Mouse (Mus musculus) adrenal gland, postnatal 10 days (tissue): ENCODE results near the gene Igsf23. TPM values are rescaled to one million over a fixed set of nuclear protein-coding genes. Genes with fewer than 3 reads are reported as not detected.
"Not testable (repeated sequence)": the region's sequence is repeated elsewhere in the genome, so short reads cannot be mapped to it uniquely, and the experiment has no call there.

ENCODE experiments used
- DNase-seq: peaks from one replicate; pipeline ENCODE4 v3.0.0; 2021; ENCODE audit warnings: mixed read lengths
- total RNA-seq, 2 experiments: library from RNA; stranded (reverse); gene quantifications; 2 replicates each; pipeline ENCODE4 v1.2.3; 2021

The Igsf23 gene
- total RNA-seq, 2 experiments from 2014 or later, result 0.27 TPM

DNA sequence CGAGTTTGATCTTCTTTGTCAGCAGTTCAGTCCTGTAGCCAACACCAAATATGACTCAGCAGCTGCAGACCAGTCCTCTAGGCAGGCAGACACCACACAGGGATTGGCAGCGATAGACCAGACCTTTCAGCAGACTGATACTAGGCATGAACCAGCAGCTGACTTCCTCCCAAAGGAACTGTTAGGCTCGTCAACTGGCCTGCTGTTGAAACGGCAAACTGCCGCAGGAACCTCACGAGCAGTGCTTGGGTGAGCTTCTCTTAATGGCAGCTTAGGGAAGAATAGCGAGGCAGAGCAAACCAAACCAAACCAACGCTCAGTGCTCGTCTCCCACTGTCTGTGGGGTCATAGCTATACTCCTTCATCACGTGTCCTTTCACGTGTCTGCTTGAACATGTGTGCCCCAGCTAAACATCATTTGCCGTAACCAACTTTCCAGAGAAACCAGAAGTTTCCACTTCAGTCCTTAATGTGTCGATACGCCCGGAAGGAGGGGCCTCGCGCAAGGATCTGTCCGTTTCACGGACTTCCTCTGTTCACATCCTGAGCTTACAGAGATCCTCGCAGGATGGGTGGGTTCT, 15.3 kb downstream of the Igsf23 start:
- DNase-seq, result peak; percentile 18

DNA sequence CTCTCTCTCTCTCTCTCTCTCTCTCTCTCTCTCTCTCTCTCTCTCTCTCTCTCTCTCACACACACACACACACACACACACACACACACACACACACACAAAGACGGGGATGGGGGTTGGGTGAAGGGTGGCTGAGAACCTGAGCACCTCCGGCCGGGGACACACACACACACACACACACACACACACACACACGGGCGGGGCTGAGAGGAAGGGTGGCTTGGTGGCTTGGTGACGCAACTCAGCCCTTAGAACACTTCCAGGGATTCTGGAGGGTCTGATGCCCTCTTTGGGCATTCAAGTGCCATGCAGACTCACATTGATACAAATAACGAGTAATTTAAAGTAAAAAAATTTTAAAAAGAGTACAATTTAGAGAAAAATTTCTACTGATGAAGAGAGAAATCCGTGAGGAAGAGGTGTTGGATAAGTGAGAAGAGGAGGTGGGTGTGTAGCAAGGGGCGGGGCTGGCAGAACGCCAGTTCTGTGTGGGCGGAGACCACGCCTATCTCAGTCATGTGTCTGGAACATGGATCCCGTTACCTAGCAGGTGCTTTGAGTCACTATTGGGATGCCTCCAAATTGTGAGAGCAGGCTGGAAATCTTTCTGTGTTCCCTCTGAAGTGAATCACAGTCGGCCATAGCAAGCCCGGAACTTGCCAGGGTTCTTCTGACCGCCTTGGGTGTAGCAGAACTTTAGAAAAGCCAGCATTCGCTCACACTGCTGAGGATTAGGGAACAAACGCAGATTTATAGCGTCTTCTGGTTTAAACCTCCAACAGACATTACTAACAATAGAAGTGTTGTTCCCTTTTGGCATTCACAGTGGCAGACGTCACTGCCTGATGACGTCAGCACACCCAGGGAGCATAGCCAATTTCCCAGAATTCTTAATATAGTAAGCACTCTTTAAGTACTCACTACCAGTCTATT, 17.4 kb downstream of the Igsf23 start:
- peak; percentile 72 for DNase-seq

DNA sequence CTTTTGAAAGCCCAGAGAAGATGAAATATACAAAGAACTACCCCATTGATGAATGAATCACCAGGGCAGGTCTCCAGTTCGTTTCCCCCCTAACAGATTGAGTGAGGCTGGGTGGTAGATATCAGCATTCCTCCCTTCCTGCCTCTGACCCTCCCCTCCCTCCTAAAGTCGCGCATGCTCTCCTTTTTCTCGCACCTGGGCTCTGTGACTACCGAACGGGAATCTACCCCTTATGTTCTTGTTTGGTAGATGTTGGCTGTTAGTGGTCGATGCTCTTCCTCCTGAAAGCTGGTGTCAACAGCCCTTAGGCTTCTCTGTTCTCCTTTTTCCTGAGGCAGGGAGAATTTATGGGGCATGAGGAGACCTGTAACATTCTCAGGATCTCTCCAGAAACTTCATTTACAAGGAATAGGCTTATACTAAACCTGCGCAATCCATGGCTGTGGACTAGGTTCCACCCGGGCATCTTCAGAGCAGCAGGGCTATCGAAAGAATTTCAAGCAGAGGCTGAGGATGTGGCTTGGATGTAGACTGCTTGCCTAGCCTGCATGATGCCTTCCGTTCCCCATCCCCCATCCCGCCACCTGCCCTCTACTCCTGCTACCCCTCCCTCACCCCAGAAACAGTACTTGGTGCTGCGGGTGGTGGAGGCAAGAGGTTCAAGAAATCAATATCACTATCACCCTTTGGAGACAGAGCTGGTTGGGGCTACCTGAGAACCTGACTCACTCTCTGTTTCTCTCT, 18.3 kb downstream of the Igsf23 start:
- no peak for DNase-seq

DNA sequence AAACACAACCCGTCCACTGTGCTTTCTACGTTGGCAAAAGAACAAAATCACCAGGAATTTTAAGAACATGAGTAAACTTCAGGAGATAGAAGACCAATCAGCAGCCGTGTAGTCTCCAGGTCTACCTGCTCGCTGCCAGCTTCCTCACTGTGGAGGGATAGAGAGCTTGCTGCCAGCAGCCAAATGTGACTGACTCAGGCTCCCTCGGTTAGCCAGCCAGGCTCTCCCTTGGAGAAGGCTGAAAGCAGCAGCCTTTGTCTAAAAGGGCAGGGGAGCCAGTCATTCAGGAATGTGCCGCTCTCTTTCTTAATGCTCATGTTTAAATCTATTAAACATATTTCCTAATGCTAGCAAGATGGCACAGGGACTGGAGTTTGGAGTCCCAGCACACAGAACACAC, 20.1 kb downstream of the Igsf23 start:
- not testable (repeated sequence) for DNase-seq

DNA sequence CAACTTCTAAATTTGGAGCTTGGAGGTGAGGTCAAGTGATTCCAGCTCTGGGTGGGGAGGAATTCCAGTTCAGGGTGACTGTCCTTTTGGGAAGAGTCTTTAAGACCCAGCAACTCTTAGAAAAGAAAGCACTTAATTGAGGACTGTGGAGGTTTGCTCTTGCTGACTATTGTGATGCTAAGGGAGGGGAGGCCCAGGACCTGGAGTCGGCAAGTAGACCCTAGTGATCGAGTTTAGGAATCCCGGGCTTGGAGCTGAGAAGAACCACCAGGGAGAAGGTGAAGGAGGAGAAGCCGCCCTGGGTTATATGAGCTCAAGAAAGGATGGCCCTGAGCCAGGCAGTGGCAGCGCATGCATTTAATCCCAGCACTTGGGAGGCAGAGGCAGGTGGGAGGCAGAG, 22.1 kb downstream of the Igsf23 start:
- no peak for DNase-seq

DNA sequence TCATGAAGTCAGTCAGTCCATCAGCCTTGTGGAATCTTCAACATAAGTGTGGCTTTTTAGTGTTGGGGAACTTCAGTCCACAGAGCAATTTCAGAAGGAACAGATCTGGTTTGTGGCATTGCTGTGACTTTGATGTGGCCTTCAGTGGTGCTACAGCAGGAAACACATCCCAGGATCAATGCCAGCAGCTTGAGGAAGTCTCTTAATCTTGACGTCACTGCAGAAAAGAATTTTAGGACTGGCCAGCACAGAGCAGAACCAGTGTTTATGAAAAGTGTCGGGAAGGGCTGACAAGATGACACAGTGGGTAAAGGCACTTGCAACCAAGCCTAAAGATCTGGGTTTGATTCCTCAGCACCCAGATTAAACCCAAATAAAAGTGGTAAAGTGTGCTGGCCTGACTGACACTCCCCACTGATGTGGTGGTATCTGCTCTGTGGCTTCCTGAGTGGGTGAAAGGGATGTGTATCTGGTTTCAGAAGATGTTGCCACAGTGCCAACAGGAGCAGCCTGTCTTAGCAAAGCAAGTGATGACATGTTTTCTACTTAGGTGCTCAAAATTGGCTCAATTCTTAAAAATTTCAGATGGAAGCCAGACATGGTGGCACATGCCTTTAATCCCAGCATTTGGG, 23.6 kb downstream of the Igsf23 start:
- peak; percentile 29 for DNase-seq

DNA sequence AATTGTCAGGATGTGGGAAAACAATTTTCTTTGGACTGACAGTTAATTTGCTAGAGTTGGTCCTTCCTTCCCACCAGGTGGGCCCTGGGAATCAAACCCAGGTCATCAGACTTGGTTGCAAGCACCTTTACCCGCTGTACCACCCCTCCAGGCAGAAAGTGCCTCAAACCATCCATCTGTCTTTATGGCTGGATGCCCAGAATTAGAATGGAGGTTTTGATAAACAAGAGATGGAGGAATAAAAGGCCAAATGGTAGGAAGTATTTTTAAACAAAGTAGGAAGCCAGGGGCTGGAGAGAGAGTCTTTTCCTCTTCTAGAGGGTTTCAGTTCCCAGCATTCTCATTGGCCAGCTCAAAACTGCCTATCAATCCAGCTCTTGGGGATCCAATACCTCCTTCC, 25.2 kb downstream of the Igsf23 start:
- DNase-seq, result no peak

DNA sequence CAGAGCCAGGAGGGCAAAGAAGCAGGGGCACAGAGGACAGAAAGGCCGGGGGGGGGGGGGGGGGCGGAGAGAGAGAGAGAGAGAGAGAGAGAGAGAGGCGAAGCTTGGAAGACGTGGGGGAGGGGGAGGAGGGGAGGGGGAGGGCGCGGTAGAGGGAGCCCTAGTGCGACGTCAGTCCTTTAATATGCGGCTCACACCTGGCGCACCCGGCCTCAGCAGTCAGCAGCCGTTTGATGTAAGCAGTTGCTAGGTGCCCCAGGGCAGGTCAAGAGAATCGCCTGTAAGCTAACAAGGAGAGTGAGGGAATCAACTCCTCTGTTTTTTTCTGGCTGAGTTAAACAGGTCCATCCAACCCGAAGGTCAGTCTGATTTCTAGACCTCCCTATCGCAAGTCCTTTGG, 26.8 kb downstream of the Igsf23 start:
- DNase-seq, result no peak

DNA sequence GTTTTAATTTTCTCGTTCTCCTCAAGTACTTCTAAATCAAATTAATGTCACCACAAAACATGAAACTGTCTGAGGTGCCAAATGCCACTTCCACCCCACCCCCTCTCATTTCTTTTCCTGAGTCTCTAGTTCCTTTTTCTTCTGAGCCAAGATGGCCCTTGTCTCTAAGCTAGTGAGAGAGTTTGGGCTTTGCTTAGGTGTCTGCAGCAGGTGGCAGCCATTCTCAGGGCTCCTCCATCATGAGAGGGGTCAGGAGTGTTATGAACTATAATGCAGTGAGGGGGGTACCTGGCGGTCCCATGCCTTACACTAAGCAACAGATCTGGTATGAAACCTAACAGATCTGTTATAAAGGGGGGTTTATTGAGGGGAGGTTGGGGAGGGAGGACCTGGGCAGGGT, 27.2 kb downstream of the Igsf23 start:
- DNase-seq, result no peak

DNA sequence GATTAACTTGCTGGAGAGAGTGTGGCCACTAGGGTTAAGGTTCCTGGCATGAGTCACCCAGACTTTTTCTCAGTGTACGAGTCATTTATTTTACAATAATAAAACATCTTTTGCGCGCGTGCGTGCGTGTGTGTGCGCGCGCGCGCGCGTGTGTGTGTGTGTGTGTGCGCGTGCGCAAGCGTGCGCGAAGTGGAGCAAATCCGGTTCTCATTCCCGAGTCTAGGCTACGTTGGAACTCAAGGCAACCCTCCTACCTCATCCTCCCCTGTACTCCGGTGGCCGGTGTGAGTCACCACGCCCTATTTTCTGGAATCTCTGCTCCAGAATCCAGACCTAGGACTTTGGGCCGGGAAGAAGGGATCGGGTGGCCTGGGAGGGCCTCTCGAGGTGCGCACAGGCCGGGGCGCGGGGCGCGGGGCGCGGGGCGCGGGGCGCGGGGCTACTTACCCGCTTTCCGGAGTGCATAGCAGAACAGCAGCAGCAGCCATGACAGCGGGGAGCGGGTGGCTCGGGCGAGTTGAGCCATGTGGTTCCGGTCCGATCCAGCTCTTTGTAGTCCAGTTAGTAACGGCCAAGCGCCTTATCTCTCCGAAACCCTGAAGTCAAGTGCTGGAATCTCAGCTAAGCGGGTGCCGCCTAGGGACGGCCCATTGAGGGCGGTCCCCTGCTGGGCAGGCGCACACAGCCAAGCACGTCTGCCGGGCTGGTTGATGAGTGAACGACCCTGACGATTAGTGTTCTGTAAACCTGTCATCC, 29.9 kb downstream of the Igsf23 start, which contains the start of gene Pvr:
TSS of gene Pvr (minus strand) at position 655 of the 756 bp plus-strand sequence.
- DNase-seq, result peak; percentile 89

DNA sequence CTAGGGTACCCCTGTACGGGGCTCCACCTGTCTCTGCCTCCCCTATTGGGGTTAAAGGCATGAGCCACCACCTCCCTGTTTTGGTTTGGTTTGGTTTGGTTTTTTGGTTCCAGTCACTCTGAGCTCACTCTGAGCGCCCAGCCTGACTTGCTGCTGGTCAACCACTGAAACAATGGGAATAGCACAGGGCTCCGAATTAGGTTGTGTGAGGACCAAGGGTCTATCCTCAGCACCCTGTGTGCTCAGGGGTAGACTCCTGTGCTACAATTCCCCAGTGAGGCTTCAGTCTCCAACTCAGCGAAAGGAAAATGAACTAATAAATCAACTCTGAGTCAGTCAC, 30.4 kb downstream of the Igsf23 start:
- no peak for DNase-seq

DNA sequence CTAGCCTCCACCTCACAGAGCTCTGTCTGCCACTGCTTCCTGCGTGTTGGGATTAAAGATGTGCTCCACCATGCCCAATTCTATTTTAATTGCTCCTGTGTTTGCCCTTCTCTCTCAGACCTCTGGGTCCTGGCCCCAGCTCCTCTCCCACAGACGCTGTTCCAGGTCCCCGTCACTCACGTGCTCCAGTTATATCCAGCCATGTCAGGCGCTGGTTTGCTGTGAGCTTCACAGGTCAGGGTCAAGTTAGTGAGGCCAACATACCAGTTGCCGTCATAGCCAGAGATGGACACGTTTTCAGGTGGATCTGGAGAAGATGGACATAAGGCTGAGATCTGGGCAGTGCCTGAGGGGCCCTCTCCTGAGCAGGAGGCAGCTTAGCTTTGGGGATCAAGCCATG, 36.0 kb downstream of the Igsf23 start:
- no peak for DNase-seq

DNA sequence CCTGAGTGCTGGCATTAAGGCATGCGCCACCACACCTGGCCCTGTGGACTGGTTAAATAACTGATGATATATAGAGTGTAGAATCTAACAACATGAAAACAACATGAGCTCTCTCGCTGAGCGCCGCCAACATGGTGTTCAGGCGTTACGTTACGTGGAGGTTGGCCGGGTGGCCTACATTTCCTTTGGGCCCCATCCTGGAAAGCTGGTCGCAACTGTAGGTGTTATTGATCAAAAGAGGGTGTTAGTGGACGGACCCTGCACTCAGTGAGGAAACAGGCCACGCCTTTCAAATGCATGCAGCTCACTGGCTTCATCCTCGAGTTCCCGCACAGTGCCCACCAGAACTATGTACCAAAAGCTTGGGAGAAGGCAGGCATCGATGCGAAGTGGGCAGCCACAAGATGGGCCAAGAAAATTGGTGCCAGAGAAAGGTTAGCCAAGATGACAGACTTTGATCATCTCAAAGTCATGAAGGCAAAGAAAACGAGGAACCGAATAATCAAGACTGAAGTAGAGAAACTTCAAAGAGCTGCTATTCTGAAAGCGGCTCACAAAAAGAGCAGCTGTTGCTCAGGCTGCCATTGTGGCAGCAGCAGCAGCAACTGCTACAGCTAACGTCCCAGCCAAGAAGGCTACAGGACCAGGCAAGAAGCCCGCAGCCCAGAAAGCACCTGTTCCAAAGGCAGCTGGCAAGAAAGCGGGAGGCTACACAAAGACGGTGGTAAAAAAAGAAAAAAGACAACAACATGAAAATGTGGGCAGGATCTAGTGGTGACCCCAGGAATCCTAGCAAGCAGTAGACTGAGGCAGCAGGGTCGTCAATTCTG, 38.6 kb downstream of the Igsf23 start:
- DNase-seq, result no peak

DNA sequence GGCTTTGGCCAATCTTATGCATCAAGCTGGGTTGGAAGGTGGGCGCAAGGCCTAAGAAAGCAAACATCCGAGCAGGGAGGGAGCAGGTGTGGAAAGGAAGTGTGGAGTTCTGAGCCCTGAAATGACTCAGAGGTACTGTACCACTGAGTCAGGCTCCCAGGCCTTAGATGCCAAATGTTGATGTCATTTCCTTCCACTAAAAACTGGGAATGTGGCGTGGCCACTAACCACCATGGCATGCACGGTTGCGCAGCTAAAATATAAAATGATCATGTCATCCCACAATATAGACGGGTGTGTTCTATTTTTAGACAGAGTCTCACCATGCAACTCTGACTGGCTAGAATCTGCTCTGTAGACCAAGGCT, 39.3 kb downstream of the Igsf23 start:
- DNase-seq, result no peak

DNA sequence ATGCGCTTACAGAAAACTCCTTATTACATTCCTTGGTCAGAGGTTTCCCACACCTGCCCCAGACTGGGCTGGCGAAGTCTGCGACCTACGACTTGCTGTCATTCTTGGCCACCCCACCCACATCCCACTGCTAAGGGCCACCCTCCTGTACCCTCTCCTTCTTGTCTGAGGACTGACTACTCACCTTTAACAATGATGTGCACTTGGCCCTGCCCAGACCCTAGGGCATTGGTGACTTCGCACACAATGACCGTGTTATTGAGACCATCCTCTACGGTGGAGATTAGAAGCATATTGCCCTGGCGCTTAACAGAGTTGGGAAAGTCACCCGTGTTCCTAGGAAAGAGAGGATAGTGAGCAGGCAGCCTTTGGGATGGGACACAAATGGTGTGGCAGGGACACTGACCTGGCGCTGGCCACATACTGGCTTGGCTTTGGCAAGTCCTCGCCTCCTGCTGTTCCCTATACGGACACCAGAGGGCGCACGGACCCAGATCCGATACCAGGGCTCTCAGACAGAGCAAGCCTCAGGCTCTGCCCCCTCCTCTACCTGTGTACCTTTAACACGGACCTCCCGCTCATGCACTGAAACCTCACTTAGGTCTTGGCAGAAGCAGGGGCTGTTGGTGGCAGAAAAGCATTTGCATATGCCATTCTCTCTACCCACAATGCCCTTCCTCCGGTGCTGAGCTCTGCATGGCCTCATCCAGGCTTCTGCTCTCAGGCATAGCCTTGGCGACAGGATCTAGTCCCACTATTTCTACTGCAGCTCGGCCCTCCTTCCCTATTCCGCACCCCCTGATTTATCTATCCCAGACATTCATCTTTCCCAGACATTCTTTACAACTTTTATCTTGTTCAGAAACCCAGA, 39.9 kb downstream of the Igsf23 start:
- DNase-seq, result peak; percentile 91

DNA sequence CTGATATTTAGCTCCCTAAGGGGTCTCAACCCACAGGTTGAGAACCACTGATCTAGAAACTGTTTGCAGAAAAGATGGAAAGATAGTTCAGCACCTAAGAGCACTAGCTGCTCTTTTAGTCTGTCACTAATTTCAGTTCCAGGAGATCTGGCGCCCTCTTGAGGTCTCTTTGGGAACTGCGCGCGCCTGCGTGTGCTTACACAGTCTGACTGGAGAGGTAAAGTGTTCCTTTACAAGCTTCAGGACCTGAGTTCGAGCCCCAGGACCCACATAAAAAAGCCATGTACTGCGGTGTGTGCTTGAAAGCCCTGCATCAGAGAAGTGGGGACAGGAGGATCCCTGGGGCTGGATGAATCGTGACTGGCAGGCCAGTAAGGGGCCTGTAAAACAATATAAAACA, 60.7 kb downstream of the Igsf23 start:
- peak; percentile 84 for DNase-seq

DNA sequence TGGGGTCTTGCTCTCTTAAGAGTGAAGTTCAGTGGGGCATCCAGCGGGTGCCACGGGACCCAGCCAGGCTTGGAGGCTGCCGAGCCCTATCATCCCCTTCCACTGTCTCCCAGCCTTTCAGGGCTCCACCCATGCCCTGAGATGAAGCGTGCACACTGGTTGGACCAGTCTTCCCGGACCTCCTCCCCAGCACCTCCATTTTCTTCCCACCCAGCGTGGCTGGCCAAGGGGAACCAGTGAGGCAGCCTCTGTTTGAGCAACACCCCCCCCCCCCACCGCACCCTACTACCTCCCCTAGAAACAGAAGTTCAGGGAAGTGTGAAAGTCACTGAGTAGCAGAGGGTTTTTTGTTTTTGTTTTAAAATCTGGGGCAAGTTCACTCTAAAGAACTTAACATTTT, 62.7 kb downstream of the Igsf23 start, which contains the start of gene Ceacam19:
TSS of gene Ceacam19 (minus strand) at position 117 of the 400 bp plus-strand sequence.
- no peak for DNase-seq
